Mouse (Mus musculus) stomach, postnatal 0 days (tissue): ENCODE measurements around the gene Ugt1a1.

Experiments
- CTCF ChIP-seq: IDR thresholded peaks from 2 replicates; pipeline ENCODE4 v1.5.1; 2016; ENCODE audit warnings: antibody characterized with exemption, low read depth, mild to moderate bottlenecking, moderate library complexity
- EP300 ChIP-seq: optimal IDR thresholded peaks from 2 replicates; pipeline ENCODE3; 2016; ENCODE audit warnings: antibody characterized with exemption

DNA sequence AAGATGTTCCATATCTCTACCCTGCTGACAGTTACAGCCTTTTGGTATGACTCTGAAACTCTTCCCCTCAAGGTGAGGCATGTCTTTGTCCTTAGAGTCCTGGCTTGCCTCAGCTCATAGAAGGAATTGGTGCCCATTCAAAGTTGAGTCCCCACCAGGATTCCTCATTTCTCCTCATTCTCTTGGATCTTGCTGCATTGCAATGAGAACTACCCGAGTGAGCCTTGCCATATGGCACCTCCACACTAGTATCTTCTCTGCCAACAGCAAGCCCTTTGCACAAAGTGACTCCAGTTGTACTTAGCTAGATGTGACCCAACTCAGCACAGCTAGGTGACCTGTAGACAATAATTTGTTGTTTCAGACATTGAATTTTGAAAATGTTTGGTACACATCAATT, 11.8 kb downstream of the Ugt1a1 start:
- TF ChIP-seq EP300 = no peak
- TF ChIP-seq CTCF = no peak
